Mouse (Mus musculus): Measurements from ENCODE around the gene Mtcl1.

- no peak for TF ChIP-seq CTCF (IDR thresholded peaks at IDR 0.05; ENCODE audit: low read depth)
- no peak for TF ChIP-seq EP300 (IDR thresholded peaks at IDR 0.05; ENCODE audit: low read depth)
Measured at GRCm38 (mm10) chr17:66301906-66302305, 147.6 kb downstream of the Mtcl1 start.

Measured in heart, postnatal 0 days (tissue).